Mouse (Mus musculus) B cell, adult 2 months (primary cell): ENCODE measurements around the gene Myom1.

Experiments
- DNase-seq, 2 experiments: peaks; one replicate each; pipeline ENCODE4 v3.0.0; 2022

Gene Myom1

GRCm38 (mm10) chr17:71062870-71063602, 60.6 kb downstream of the Myom1 start:
- DNase-seq = no peak

- peak; percentile 3 to 8 for DNase-seq
Observed at GRCm38 (mm10) chr17:71064463-71065014, 62.1 kb downstream of the Myom1 start.

GRCm38 (mm10) chr17:71065127-71065526, 62.7 kb downstream of the Myom1 start:
- DNase-seq = no peak

GRCm38 (mm10) chr17:71069176-71069575, 66.7 kb downstream of the Myom1 start:
- DNase-seq = peak in 1 of 2 experiments; percentile 23

GRCm38 (mm10) chr17:71071958-71072357, 69.5 kb downstream of the Myom1 start:
- no peak for DNase-seq

GRCm38 (mm10) chr17:71074386-71074785, 72.0 kb downstream of the Myom1 start:
- DNase-seq = no peak

DNA sequence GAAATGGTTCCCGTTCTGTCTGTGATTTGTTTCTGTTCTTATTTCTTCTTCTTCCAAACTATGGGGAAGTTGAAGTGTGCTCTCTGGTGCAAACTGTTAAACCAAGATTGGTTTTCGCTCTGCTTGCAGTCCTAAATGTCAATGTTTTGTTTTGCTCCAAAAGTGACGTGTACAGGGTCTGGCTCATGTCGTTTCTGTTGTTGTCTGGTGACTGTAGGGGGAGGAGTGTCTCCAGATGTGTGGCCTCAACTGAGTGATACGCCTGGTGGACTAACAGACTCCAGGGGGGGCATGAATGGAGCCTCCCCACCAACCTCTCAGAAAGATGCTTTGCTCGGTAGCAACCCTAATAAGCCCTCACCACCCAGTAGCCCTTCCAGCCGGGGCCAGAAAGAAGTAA, 79.6 kb downstream of the Myom1 start:
- DNase-seq = no peak

- no peak for DNase-seq
Observed at GRCm38 (mm10) chr17:71086969-71087368, 84.5 kb downstream of the Myom1 start.

GRCm38 (mm10) chr17:71087396-71088153, 85.1 kb downstream of the Myom1 start:
- no peak for DNase-seq

GRCm38 (mm10) chr17:71088154-71088521, 85.7 kb downstream of the Myom1 start:
- no peak for DNase-seq

GRCm38 (mm10) chr17:71088991-71089434, 86.6 kb downstream of the Myom1 start:
- peak; percentile 4 to 28 for DNase-seq

- DNase-seq = peak; percentile 32 to 34
Observed at GRCm38 (mm10) chr17:71089781-71090480, 87.5 kb downstream of the Myom1 start.

DNA sequence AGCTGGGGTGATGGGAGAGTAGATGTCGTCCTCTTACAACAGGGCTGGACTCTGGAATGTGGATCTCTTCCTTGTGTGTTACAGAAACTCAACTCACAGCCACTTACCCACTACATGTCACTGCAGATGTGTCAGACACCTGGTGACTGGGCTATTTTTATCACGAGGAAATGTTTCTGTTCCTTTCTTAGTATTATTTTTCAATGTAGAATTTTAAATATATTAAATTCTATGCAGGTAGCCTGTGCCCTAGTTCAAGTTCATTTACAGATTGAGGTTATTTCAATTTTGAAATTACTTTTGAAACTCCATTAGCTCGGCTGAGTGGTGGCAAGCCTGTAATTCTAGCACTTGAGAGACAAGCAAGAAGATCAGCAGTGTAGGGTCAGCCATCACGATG, 88.6 kb downstream of the Myom1 start:
- peak in 1 of 2 experiments; percentile 13 for DNase-seq

GRCm38 (mm10) chr17:71092341-71092740, 89.9 kb downstream of the Myom1 start:
- DNase-seq = no peak

- DNase-seq = no peak
Observed at GRCm38 (mm10) chr17:71093793-71094192, 91.4 kb downstream of the Myom1 start.

GRCm38 (mm10) chr17:71094438-71094837, 92.0 kb downstream of the Myom1 start:
- no peak for DNase-seq

- DNase-seq = no peak
Observed at GRCm38 (mm10) chr17:71096557-71097208, 94.2 kb downstream of the Myom1 start.

- DNase-seq = no peak
Observed at GRCm38 (mm10) chr17:71097209-71097597, 94.8 kb downstream of the Myom1 start.

- no peak for DNase-seq
Observed at GRCm38 (mm10) chr17:71098606-71099005, 96.2 kb downstream of the Myom1 start.

- no peak for DNase-seq
Observed at GRCm38 (mm10) chr17:71102571-71103551, 100.4 kb downstream of the Myom1 start.

- DNase-seq = no peak
Observed at GRCm38 (mm10) chr17:71105297-71105696, 102.9 kb downstream of the Myom1 start.
